Mouse (Mus musculus): Measurements from ENCODE around the gene Wdr66. TPM values are rescaled to one million over a fixed set of nuclear protein-coding genes. Genes with fewer than 3 reads are reported as not detected.

Wdr66 gene
- total RNA-seq, 2 experiments from 2014 or later: 1.7 TPM; not detected in 1

- ATAC-seq (replicated peaks; ENCODE audit: low FRiP score, poor library complexity, severe bottlenecking): no peak
These were observed 55.9 kb downstream of the Wdr66 start for GRCm38 (mm10) chr5:123307630-123308282.

- ATAC-seq (replicated peaks; ENCODE audit: low FRiP score, poor library complexity, severe bottlenecking): no peak
These were observed 57.9 kb downstream of the Wdr66 start for GRCm38 (mm10) chr5:123309816-123310215.

- no peak for ATAC-seq (replicated peaks; ENCODE audit: low FRiP score, poor library complexity, severe bottlenecking)
These were observed 58.3 kb downstream of the Wdr66 start for GRCm38 (mm10) chr5:123310221-123310620.

GRCm38 (mm10) chr5:123313058-123313630 lies 61.2 kb downstream of the Wdr66 start:
- ATAC-seq (replicated peaks; ENCODE audit: low FRiP score, poor library complexity, severe bottlenecking): no peak

- no peak for ATAC-seq (replicated peaks; ENCODE audit: low FRiP score, poor library complexity, severe bottlenecking)
These were observed 62.0 kb downstream of the Wdr66 start for GRCm38 (mm10) chr5:123313851-123314380.

GRCm38 (mm10) chr5:123315219-123315866 lies 63.4 kb downstream of the Wdr66 start:
- no peak for ATAC-seq (replicated peaks; ENCODE audit: low FRiP score, poor library complexity, severe bottlenecking)

GRCm38 (mm10) chr5:123317992-123318391 lies 66.1 kb downstream of the Wdr66 start:
- no peak for ATAC-seq (replicated peaks; ENCODE audit: low FRiP score, poor library complexity, severe bottlenecking)

- ATAC-seq (replicated peaks; ENCODE audit: low FRiP score, poor library complexity, severe bottlenecking): no peak
These were observed 68.2 kb downstream of the Wdr66 start for GRCm38 (mm10) chr5:123320136-123320535.

- ATAC-seq (replicated peaks; ENCODE audit: low FRiP score, poor library complexity, severe bottlenecking): no peak
These were observed 72.3 kb downstream of the Wdr66 start for GRCm38 (mm10) chr5:123324242-123324641.

- no peak for ATAC-seq (replicated peaks; ENCODE audit: low FRiP score, poor library complexity, severe bottlenecking)
These were observed 74.3 kb downstream of the Wdr66 start for GRCm38 (mm10) chr5:123326006-123326750.

- no peak for ATAC-seq (replicated peaks; ENCODE audit: low FRiP score, poor library complexity, severe bottlenecking)
These were observed 74.8 kb downstream of the Wdr66 start for GRCm38 (mm10) chr5:123326751-123327148.

GRCm38 (mm10) chr5:123327686-123328085 lies 75.8 kb downstream of the Wdr66 start:
- no peak for ATAC-seq (replicated peaks; ENCODE audit: low FRiP score, poor library complexity, severe bottlenecking)

GRCm38 (mm10) chr5:123333566-123333965 lies 81.7 kb downstream of the Wdr66 start:
- ATAC-seq (replicated peaks; ENCODE audit: low FRiP score, poor library complexity, severe bottlenecking): no peak

GRCm38 (mm10) chr5:123336205-123336961 lies 84.5 kb downstream of the Wdr66 start:
- no peak for ATAC-seq (replicated peaks; ENCODE audit: low FRiP score, poor library complexity, severe bottlenecking)

- no peak for ATAC-seq (replicated peaks; ENCODE audit: low FRiP score, poor library complexity, severe bottlenecking)
These were observed 86.6 kb downstream of the Wdr66 start for GRCm38 (mm10) chr5:123338463-123338862.

GRCm38 (mm10) chr5:123343707-123344627 lies 92.1 kb downstream of the Wdr66 start, which contains the start of gene Bcl7a:
TSS of gene Bcl7a (plus strand) at chr5:123343834.
- peak; percentile 57 for ATAC-seq (replicated peaks; ENCODE audit: low FRiP score, poor library complexity, severe bottlenecking)

- no peak for ATAC-seq (replicated peaks; ENCODE audit: low FRiP score, poor library complexity, severe bottlenecking)
These were observed 92.7 kb downstream of the Wdr66 start for GRCm38 (mm10) chr5:123344628-123344962.

- ATAC-seq (replicated peaks; ENCODE audit: low FRiP score, poor library complexity, severe bottlenecking): no peak; the same call in 1 of the 2 replicates
These were observed 93.3 kb downstream of the Wdr66 start for GRCm38 (mm10) chr5:123344963-123345852.
